Mouse (Mus musculus) heart, adult 2 months (tissue): Measurements from ENCODE around the gene Trmt10c. TPM values are rescaled to one million over a fixed set of nuclear protein-coding genes. Genes with fewer than 3 reads are reported as not detected.

Experiments
- DNase-seq, 2 experiments: peaks; one replicate each; pipeline ENCODE4 v3.0.0; 2021
- H3K27ac ChIP-seq: fragments of 200-600 bp; 2 replicates; pipeline ENCODE4 v1.8.1; 2022
- H3K27me3 ChIP-seq: fragments of 200-500 bp; 2 replicates; pipeline ENCODE4 v1.6.1; 2012; ENCODE audit warnings: mild to moderate bottlenecking, low read length, inconsistent platforms, mixed read lengths; ENCODE audit not compliant: control insufficient read depth, insufficient read depth
- H3K36me3 ChIP-seq: fragments of 200-500 bp; 2 replicates; pipeline ENCODE4 v1.6.1; 2012; ENCODE audit warnings: low read length, inconsistent platforms; ENCODE audit not compliant: control insufficient read depth, insufficient read depth
- H3K4me1 ChIP-seq: fragments of 200-500 bp; 2 replicates; pipeline ENCODE4 v1.6.1; 2011; ENCODE audit warnings: low read length; ENCODE audit not compliant: control insufficient read depth, insufficient read depth
- H3K4me3 ChIP-seq: fragments of 200-600 bp; 2 replicates; pipeline ENCODE4 v1.8.1; 2022
- H3K79me2 ChIP-seq: fragments of 200-500 bp; replicated peaks from 2 replicates; pipeline ENCODE4 v1.6.1; 2012; ENCODE audit warnings: mild to moderate bottlenecking, inconsistent platforms, low read length, moderate library complexity, mixed read lengths; ENCODE audit not compliant: control insufficient read depth, insufficient read depth
- H3K9ac ChIP-seq: fragments of 200-500 bp; 2 replicates; pipeline ENCODE4 v1.6.1; 2012; ENCODE audit warnings: low read depth, mild to moderate bottlenecking, control low read depth, inconsistent platforms, low read length, mixed read lengths
- CTCF ChIP-seq: fragments of 200-600 bp; IDR thresholded peaks from 2 replicates; pipeline ENCODE4 v1.8.1; 2022; ENCODE audit warnings: antibody characterized with exemption, mild to moderate bottlenecking, moderate library complexity
- EP300 ChIP-seq: fragments of 200-500 bp; IDR thresholded peaks from 2 replicates; pipeline ENCODE4 v1.6.1; 2011; ENCODE audit warnings: low read depth, low read length, control low read depth; ENCODE audit not compliant: insufficient read depth
- POLR2A ChIP-seq: fragments of 200-500 bp; IDR thresholded peaks from 2 replicates; pipeline ENCODE4 v1.6.1; 2011; ENCODE audit warnings: mild to moderate bottlenecking, low read depth, low read length, control low read depth; ENCODE audit not compliant: insufficient read depth
- WGBS: fragments of 180-500 bp; shearing (Covaris S2); methylation state at CpG from one replicate; pipeline ENCODE4 v1.1.7; 2018; 5-methylcytosine and 5-hydroxymethylcytosine counted together
- intact Hi-C: fragments of 180-260 bp; cut with DNase I; formaldehyde crosslinking; loops from one replicate; pipeline ENCODE4 v1.15.1; 2025
- microRNA-seq, 2 experiments: library from miRNA; unstranded; fragments of <30 nt; microRNA quantifications; one replicate each; pipeline ENCODE4 v1.2.0; 2021
- polyA plus RNA-seq: library from polyadenylated mRNA; depleted of rRNA; stranded (reverse); fragments of >200 nt; gene quantifications from 2 replicates; pipeline ENCODE4 v1.2.3, GENCODE M21; 2012; rRNA removed
- total RNA-seq, 2 experiments: library from RNA; stranded (reverse); gene quantifications; 2 replicates each; pipeline ENCODE4 v1.2.3; 2021

The Trmt10c gene
- total and polyA plus RNA-seq, 3 experiments = 2.5 to 12.0 (median 12.0) TPM

DNA sequence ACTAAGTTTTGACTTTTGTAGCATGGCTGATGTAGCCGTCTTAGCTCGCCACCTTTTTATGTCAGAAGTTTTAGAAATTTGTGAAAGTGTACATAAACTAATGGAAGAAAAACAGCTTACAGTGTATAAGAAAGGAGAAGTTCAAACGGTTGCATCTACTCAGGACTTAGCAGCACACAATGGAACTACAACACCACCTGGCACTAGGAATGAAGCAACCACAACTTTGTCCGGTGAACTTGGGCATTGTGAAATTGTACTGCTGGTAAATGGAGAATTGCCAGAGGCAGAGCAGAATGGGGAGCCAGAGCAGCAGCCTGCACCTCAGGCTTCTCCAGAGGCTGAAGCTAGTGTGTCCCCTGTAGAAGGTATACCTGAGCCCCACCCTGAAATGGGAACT is 47.3 kb downstream of the Trmt10c start:
- WGBS = 91% methylated on average over 4 of the region's 4 CpGs
- Histone ChIP-seq H3K4me3 (no peak overlapping the region), H3K4me1 (no peaks in the 10 kb centered on the region), H3K27ac (no peak overlapping the region), H3K79me2 (no peaks in the 10 kb centered on the region), H3K36me3 (no peaks in the 10 kb centered on the region; the same call in 1 of the 2 replicates), H3K27me3 (no peaks in the 10 kb centered on the region), H3K9ac (no peak overlapping the region)
- TF ChIP-seq EP300 = no peak
- TF ChIP-seq CTCF = no peak
- TF ChIP-seq POLR2A = no peak
- intact Hi-C loops = no loop called here
- DNase-seq = no peak

DNA sequence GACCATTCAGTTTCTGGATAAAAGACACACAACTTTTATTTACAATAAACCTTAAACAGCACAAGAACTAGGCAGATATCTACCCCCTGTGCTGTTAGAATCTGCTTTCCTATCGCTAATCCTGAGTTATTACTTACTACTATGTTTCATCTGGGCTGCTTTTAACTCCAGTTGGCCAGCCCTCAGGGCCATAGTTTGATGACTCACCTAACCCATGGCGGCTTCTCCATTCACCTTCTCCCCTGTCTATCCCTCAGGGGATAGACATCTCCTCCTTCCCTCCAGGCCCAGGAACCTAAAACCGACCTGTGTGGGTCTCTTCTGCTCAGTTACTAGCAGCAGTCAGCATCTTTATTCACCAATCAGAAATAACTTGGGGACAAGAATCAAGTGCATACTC is 51.6 kb downstream of the Trmt10c start:
- no peaks in the 10 kb centered on the region for H3K27me3 ChIP-seq
- no peaks in the 10 kb centered on the region; the same call in 1 of the 2 replicates for H3K79me2 ChIP-seq
- H3K27ac ChIP-seq = no peak overlapping the region
- 93% methylated on average over 3 of the region's 3 CpGs for WGBS
- no peak for DNase-seq
- H3K36me3 ChIP-seq = no peaks in the 10 kb centered on the region; the same call in 1 of the 2 replicates
- intact Hi-C loops = no loop called here
- H3K4me1 ChIP-seq = no peaks in the 10 kb centered on the region
- H3K4me3 ChIP-seq = no peak overlapping the region
- H3K9ac ChIP-seq = no peak overlapping the region
- TF ChIP-seq CTCF = no peak
- TF ChIP-seq POLR2A = no peak
- TF ChIP-seq EP300 = no peak

Small RNAs within 50 kb of the gene (microRNA-seq; reads per million reads assigned to microRNA genes)
- gene Gm24047 = 0 reads per million in 2 experiments

Other genes with a start within 250 kb of the Trmt10c start
- gene Nfkbiz, start 198.9 kb downstream of the Trmt10c start, total RNA-seq = 1 to 10 TPM; 2.1 to 2.3 TPM
- 2.8 and 3.4 TPM in 2 replicates for gene Nfkbiz, start 198.9 kb downstream of the Trmt10c start, polyA plus RNA-seq
- gene Nxpe3, start 142.5 kb downstream of the Trmt10c start, total RNA-seq = under 1 TPM; 0.43 to 0.44 TPM
- gene Nxpe3, start 142.5 kb downstream of the Trmt10c start, polyA plus RNA-seq = 0.51 and 0.82 TPM in 2 replicates
- 1 to 10 TPM; 3.3 to 5.6 TPM for gene Cep97, start 103.0 kb downstream of the Trmt10c start, total RNA-seq
- gene Cep97, start 103.0 kb downstream of the Trmt10c start, polyA plus RNA-seq = 1.1 and 1.5 TPM in 2 replicates
- 100 to 1,000 TPM; 494 to 591 TPM for gene Rpl24, start 71.5 kb downstream of the Trmt10c start, total RNA-seq
- 185 and 205 TPM in 2 replicates for gene Rpl24, start 71.5 kb downstream of the Trmt10c start, polyA plus RNA-seq
- gene Zbtb11, start 63.9 kb downstream of the Trmt10c start, total RNA-seq = 10 to 100 TPM; 10.3 to 11.2 TPM
- gene Zbtb11, start 63.9 kb downstream of the Trmt10c start, polyA plus RNA-seq = 2.3 and 4.5 TPM in 2 replicates
- gene Pcnp, start 8.1 kb downstream of the Trmt10c start, total RNA-seq = 10 to 100 TPM; 47.1 to 50.7 TPM
- 15.1 and 30.1 TPM in 2 replicates for gene Pcnp, start 8.1 kb downstream of the Trmt10c start, polyA plus RNA-seq
- gene Senp7, start 10.5 kb upstream of the Trmt10c start, total RNA-seq = 10 to 100 TPM; 14.4 to 15.6 TPM
- gene Senp7, start 10.5 kb upstream of the Trmt10c start, polyA plus RNA-seq = 2.9 and 6.1 TPM in 2 replicates
- gene Impg2, start 166.5 kb upstream of the Trmt10c start, total RNA-seq = under 1 TPM; 0.05 to 0.11 TPM
- gene Impg2, start 166.5 kb upstream of the Trmt10c start, polyA plus RNA-seq = 0.06 TPM in 1 of 2 replicates, not detected in the other